Mouse (Mus musculus) frontal cortex, postnatal 25 days (tissue): ENCODE data around the gene BC051019.

Source experiments
- DNase-seq, 2 experiments: peaks; one replicate each; pipeline ENCODE4 v3.0.0; 2022; ENCODE audit warnings: low spot score in 2 of 2

BC051019 gene

GRCm38 (mm10) chr7:109723697-109724096 is at the start of gene BC051019:
BC051019 (minus strand) TSS chr7:109723850.
- no peak for DNase-seq

- no peak for DNase-seq
These were observed 48.6 kb upstream of the BC051019 start for GRCm38 (mm10) chr7:109772251-109772650.

GRCm38 (mm10) chr7:109768699-109769383 is 45.2 kb upstream of the BC051019 start:
- DNase-seq, result no peak

GRCm38 (mm10) chr7:109767575-109768350 is 44.1 kb upstream of the BC051019 start:
- DNase-seq, result no peak

- no peak for DNase-seq
These were observed 40.4 kb upstream of the BC051019 start for GRCm38 (mm10) chr7:109764009-109764408.

- DNase-seq, result no peak
These were observed 32.6 kb upstream of the BC051019 start for GRCm38 (mm10) chr7:109756291-109756690.

GRCm38 (mm10) chr7:109754034-109754433 is 30.4 kb upstream of the BC051019 start:
- no peak for DNase-seq

GRCm38 (mm10) chr7:109752008-109752925 is 28.6 kb upstream of the BC051019 start, which contains the start of gene Tmem9b:
Tmem9b (minus strand) TSS chr7:109752875.
- DNase-seq, result peak; percentile 72

GRCm38 (mm10) chr7:109751427-109752007 is 27.9 kb upstream of the BC051019 start:
- no peak for DNase-seq

- DNase-seq, result no peak
These were observed 24.1 kb upstream of the BC051019 start for GRCm38 (mm10) chr7:109747747-109748146.

GRCm38 (mm10) chr7:109741703-109742102 is 18.1 kb upstream of the BC051019 start:
- DNase-seq, result no peak

- no peak for DNase-seq
These were observed 17.4 kb upstream of the BC051019 start for GRCm38 (mm10) chr7:109741060-109741459.

GRCm38 (mm10) chr7:109739822-109740370 is 16.2 kb upstream of the BC051019 start:
- no peak for DNase-seq

- no peak for DNase-seq
These were observed 11.2 kb upstream of the BC051019 start for GRCm38 (mm10) chr7:109734806-109735205.

- no peak for DNase-seq
These were observed 8.0 kb upstream of the BC051019 start, which contains the start of gene Ascl3 for GRCm38 (mm10) chr7:109731626-109732025. Ascl3 (minus strand) TSS chr7:109731726.

GRCm38 (mm10) chr7:109723114-109723513 is 536 bp downstream of the BC051019 start:
- DNase-seq, result no peak

GRCm38 (mm10) chr7:109722618-109723017 is 1.0 kb downstream of the BC051019 start:
- no peak for DNase-seq

- DNase-seq, result peak in 1 of 2 experiments; percentile 32
These were observed 4.4 kb downstream of the BC051019 start for GRCm38 (mm10) chr7:109719286-109719685.

- no peak for DNase-seq
These were observed 10.1 kb downstream of the BC051019 start for GRCm38 (mm10) chr7:109713434-109713982.

- DNase-seq, result no peak
These were observed 11.5 kb downstream of the BC051019 start for GRCm38 (mm10) chr7:109712198-109712597.

GRCm38 (mm10) chr7:109710069-109710468 is 13.6 kb downstream of the BC051019 start:
- DNase-seq, result no peak
